Mouse (Mus musculus) liver, postnatal 0 days (tissue): Measurements from ENCODE around the gene Zfp326.

Source experiments
- CTCF ChIP-seq: sonication (generic); IDR thresholded peaks from 2 replicates; pipeline ENCODE4 v1.5.1; 2016; ENCODE audit warnings: antibody characterized with exemption, low read depth
- EP300 ChIP-seq: IDR thresholded peaks from 2 replicates; pipeline ENCODE4 v1.6.1; 2016; ENCODE audit warnings: antibody characterized with exemption, low read depth, mild to moderate bottlenecking

DNA sequence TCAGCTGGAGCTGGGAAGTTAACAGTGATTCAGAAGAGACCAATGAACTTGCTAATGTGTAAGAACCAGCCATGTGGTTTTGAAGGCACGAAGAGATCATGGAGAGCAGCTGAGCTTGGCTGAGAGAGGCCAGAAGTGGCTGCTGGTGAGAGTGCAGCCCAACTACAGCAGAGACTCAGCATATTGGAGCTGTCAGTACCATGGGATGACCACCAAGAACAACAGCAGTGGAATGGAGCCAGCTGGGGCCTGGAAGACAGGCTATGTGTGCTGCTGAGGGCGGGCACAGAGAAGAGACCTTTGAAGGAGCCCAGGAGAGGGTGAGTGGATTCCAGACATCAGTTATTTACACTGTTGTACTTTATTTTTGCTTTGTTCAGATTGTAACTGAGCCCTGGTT lies 65.6 kb downstream of the Zfp326 start:
- no peak for TF ChIP-seq EP300
- TF ChIP-seq CTCF: no peak
